Mouse (Mus musculus): ENCODE results near the gene Phactr2. TPM values are rescaled to one million over a fixed set of nuclear protein-coding genes. Genes with fewer than 3 reads are reported as not detected.

Phactr2 gene
- total and polyA plus RNA-seq, 3 experiments: 0.08 to 0.49 (median 0.31) TPM

GRCm38 (mm10) chr10:13500473-13500872 is 26.3 kb upstream of the Phactr2 start:
- H3K27ac ChIP-seq (ENCODE audit: insufficient read depth, low read depth): no peak overlapping the region
- H3K4me3 ChIP-seq (replicated peaks in 1 of 3; ENCODE audit: low read depth in 2 of 3, low read length in 2 of 3, poor library complexity in 1 of 3): peak overlapping the region; percentile 63 to 78 (median 68)
- in situ Hi-C loops (cut with MboI; ENCODE audit: low pct_ligation_motif_present, low pct_unique_long_range_greater_than_20kb, low sequenced_read_pairs): no loop called here
- peak overlapping the region; percentile 50 for H3K9ac ChIP-seq (ENCODE audit: insufficient read depth, low read depth)
- peaks cover 7 to 25% of the 10 kb centered on the region in 2 experiments for H3K36me3 ChIP-seq (replicated peaks in 1 of 2; ENCODE audit: control insufficient read depth in 1 of 2, insufficient read depth in 1 of 2, low read length in 1 of 2)
- no peaks in the 10 kb centered on the region for H3K79me2 ChIP-seq (replicated peaks; ENCODE audit: control insufficient read depth, extremely low read depth, insufficient read depth, poor library complexity, severe bottlenecking)
- TF ChIP-seq TBP (conservative IDR thresholded peaks at IDR 0.05; ENCODE audit: low read depth, low read length) (no peak), SIN3A (IDR thresholded peaks at IDR 0.05; ENCODE audit: low read length) (no peak), MAX (IDR thresholded peaks at IDR 0.05; ENCODE audit: low read length) (0 out of 2 replicates have a peak, but pooled peaks have one; percentile 3), BHLHE40 (IDR thresholded peaks at IDR 0.05; ENCODE audit: low read depth, low read length) (no peak), NRF1 (IDR thresholded peaks at IDR 0.05; ENCODE audit: low read depth, low read length) (no peak)
- no peaks in the 10 kb centered on the region for H3K27me3 ChIP-seq (replicated peaks)
- dilution Hi-C loops (cut with MboI; ENCODE audit: extremely low pct_ligation_motif_present, extremely low pct_unique_long_range_greater_than_20kb, low sequenced_read_pairs): no loop called here
- DNase-seq (ENCODE audit: extremely low read depth): no peak
- peak overlapping the region; percentile 87 for H3K4me2 ChIP-seq (ENCODE audit: insufficient read depth, low read depth, poor library complexity, severe bottlenecking)
- peaks cover 0 to 21% of the 10 kb centered on the region in 2 experiments; a peak in 2 of 4 replicates for H3K4me1 ChIP-seq (ENCODE audit: control insufficient read depth in 1 of 2, insufficient read depth in 2 of 2)
- H3K9me3 ChIP-seq (replicated peaks; ENCODE audit: low read length): no peaks in the 10 kb centered on the region

GRCm38 (mm10) chr10:13499331-13499730 is 25.1 kb upstream of the Phactr2 start, which contains the start of gene Fuca2:
Fuca2 (plus strand) TSS chr10:13499540.
- H3K4me3 ChIP-seq (replicated peaks in 1 of 3; ENCODE audit: low read depth in 2 of 3, low read length in 2 of 3, poor library complexity in 1 of 3): no peak within 1 kb of the TSS
- TF ChIP-seq CTCF (conservative IDR thresholded peaks at IDR 0.05 in 1 of 2, IDR thresholded peaks at IDR 0.05 in 1 of 2; ENCODE audit: low read depth in 2 of 2, low read length in 2 of 2): no peak
- no peak for TF ChIP-seq TBP (conservative IDR thresholded peaks at IDR 0.05; ENCODE audit: low read depth, low read length)
- TF ChIP-seq SIN3A (IDR thresholded peaks at IDR 0.05; ENCODE audit: low read length): no peak
- no peaks in the 10 kb centered on the region for H3K27me3 ChIP-seq (replicated peaks)
- H3K4me2 ChIP-seq (ENCODE audit: insufficient read depth, low read depth, poor library complexity, severe bottlenecking): peak within 1 kb of the TSS; percentile 87
- dilution Hi-C loops (cut with MboI; ENCODE audit: extremely low pct_ligation_motif_present, extremely low pct_unique_long_range_greater_than_20kb, low sequenced_read_pairs): no loop called here
- H3K27ac ChIP-seq (ENCODE audit: insufficient read depth, low read depth): no peak within 1 kb of the TSS
- H3K9me3 ChIP-seq (replicated peaks; ENCODE audit: low read length): no peaks in the 10 kb centered on the region
- peaks cover 0 to 21% of the 10 kb centered on the region in 2 experiments; a peak in 2 of 4 replicates for H3K4me1 ChIP-seq (ENCODE audit: control insufficient read depth in 1 of 2, insufficient read depth in 2 of 2)
- H3K36me3 ChIP-seq (replicated peaks in 1 of 2; ENCODE audit: control insufficient read depth in 1 of 2, insufficient read depth in 1 of 2, low read length in 1 of 2): peaks cover 0 to 14% of the 10 kb centered on the region in 2 experiments
- in situ Hi-C loops (cut with MboI; ENCODE audit: low pct_ligation_motif_present, low pct_unique_long_range_greater_than_20kb, low sequenced_read_pairs): no loop called here
- no peak for DNase-seq (ENCODE audit: extremely low read depth)
- peak within 1 kb of the TSS; percentile 50; the same call in 1 of the 2 replicates for H3K9ac ChIP-seq (ENCODE audit: insufficient read depth, low read depth)
- no peaks in the 10 kb centered on the region for H3K79me2 ChIP-seq (replicated peaks; ENCODE audit: control insufficient read depth, extremely low read depth, insufficient read depth, poor library complexity, severe bottlenecking)

DNA sequence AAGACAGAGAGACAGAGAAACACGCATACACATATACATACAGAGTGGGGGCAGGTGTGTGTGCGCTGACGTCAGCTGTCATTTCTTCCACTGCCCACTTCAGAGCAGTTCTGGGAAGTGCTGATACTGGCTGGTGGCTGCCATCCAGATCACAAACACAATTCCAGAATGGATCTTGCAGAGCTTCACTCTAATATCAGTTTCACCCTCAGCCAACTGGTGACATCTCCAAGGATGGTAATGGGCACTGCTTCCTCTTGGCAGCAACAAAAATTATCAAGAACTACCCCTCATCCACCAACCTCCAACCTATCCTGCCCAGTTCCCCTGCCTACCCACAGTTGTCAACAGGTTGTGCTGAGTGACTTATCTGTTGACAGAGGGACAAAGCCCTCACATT is 22.1 kb upstream of the Phactr2 start:
- Histone ChIP-seq H3K9ac (ENCODE audit: insufficient read depth, low read depth) (no peak overlapping the region), H3K27ac (ENCODE audit: insufficient read depth, low read depth) (no peak overlapping the region), H3K9me3 (replicated peaks; ENCODE audit: low read length) (no peaks in the 10 kb centered on the region), H3K79me2 (replicated peaks; ENCODE audit: control insufficient read depth, extremely low read depth, insufficient read depth, poor library complexity, severe bottlenecking) (no peaks in the 10 kb centered on the region), H3K4me2 (ENCODE audit: insufficient read depth, low read depth, poor library complexity, severe bottlenecking) (no peak overlapping the region), H3K36me3 (replicated peaks in 1 of 2; ENCODE audit: control insufficient read depth in 1 of 2, insufficient read depth in 1 of 2, low read length in 1 of 2) (no peaks in the 10 kb centered on the region), H3K4me1 (ENCODE audit: control insufficient read depth in 1 of 2, insufficient read depth in 2 of 2) (peaks cover 0 to 8% of the 10 kb centered on the region in 2 experiments; a peak in 2 of 4 replicates), H3K27me3 (replicated peaks) (no peaks in the 10 kb centered on the region), H3K4me3 (replicated peaks in 1 of 3; ENCODE audit: low read depth in 2 of 3, low read length in 2 of 3, poor library complexity in 1 of 3) (no peak overlapping the region)
- in situ Hi-C loops (cut with MboI; ENCODE audit: low pct_ligation_motif_present, low pct_unique_long_range_greater_than_20kb, low sequenced_read_pairs): no loop called here
- TF ChIP-seq HCFC1 (IDR thresholded peaks at IDR 0.05; ENCODE audit: low read depth, low read length) (no peak), CHD2 (IDR thresholded peaks at IDR 0.05; ENCODE audit: low read length) (no peak), USF2 (conservative IDR thresholded peaks at IDR 0.05; ENCODE audit: low read depth, low read length) (no peak), JUND (conservative IDR thresholded peaks at IDR 0.05; ENCODE audit: low read depth, low read length) (no peak), SMC3 (IDR thresholded peaks at IDR 0.05; ENCODE audit: low read depth, low read length) (no peak)
- DNase-seq (ENCODE audit: extremely low read depth): no peak
- dilution Hi-C loops (cut with MboI; ENCODE audit: extremely low pct_ligation_motif_present, extremely low pct_unique_long_range_greater_than_20kb, low sequenced_read_pairs): no loop called here
